Mouse (Mus musculus) kidney, postnatal 4 days (tissue): Measurements from ENCODE around the gene Mme.

Source experiments
- DNase-seq, 2 experiments: peaks; one replicate each; pipeline ENCODE4 v3.0.0; 2021; ENCODE audit warnings: mixed read lengths in 2 of 2

The Mme gene

GRCm38 (mm10) chr3:63351680-63352260, 110.4 kb downstream of the Mme start:
- DNase-seq = no peak

GRCm38 (mm10) chr3:63359512-63359911, 118.2 kb downstream of the Mme start:
- DNase-seq = no peak

- DNase-seq = peak; percentile 3 to 7
Measured at GRCm38 (mm10) chr3:63384989-63385388, 143.7 kb downstream of the Mme start.

DNA sequence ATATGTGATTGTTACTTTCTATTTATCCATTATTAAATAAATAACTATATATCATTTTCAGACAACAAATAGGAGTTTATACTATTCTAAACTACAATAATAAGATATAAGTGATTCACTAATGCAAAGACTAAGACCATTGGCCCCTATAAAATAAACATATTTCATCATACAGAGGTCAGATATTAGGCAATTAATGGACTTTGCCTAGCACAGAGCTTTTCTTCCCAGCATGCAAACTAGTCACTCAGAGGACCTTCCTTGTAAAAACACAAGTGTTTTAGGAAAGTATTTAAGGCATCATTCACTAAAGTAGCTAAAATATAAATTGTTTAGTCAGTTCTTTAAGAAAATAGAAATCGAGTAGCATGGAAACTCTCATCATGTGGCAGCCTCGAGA, 149.4 kb downstream of the Mme start:
- no peak for DNase-seq

GRCm38 (mm10) chr3:63391348-63391747, 150.0 kb downstream of the Mme start:
- DNase-seq = no peak

DNA sequence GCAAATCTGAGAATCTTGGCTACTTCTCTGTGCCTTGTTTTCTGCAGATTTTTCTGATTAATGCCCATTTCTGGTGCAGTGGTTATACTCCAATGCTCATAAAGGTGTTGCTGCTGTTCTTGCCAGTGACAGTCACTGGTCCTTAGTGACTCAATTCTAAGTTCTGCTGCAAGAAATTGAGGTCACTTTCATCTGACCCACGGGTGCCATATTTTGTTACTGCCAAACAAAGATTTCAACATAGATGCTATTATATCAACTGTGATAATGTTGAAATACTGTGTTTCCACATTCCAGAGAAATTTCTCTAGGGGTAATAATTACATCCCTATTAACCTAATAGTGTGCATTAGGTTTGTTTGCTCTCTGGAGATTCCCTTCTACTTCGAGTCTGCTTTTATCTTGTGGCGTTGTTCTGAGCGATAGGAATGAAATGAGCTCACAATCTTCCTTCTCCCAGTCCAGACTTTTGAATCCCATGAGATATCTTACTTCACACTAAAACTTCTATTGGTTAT, 153.1 kb downstream of the Mme start:
- DNase-seq = no peak

DNA sequence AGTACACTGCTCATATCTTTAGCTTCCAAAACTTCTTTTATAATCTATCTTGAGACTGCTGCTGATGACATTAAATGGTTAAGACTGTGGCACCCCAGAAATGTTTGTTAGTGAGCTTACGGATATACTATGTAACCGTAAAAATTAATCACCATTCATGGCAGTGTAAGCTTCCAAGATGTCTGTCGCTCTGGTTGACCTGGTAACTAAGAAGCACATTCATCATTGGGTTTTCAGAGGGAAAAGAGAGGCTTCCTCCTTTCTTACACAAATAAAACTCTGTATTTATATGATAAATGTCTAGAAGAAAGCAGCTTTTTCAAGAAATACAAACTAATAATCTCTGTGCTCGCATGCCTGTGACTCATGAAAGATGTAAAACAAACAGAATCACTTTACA, 156.8 kb downstream of the Mme start:
- no peak for DNase-seq

GRCm38 (mm10) chr3:63406438-63406837, 165.1 kb downstream of the Mme start:
- DNase-seq = no peak

GRCm38 (mm10) chr3:63411006-63411405, 169.7 kb downstream of the Mme start:
- DNase-seq = no peak

GRCm38 (mm10) chr3:63412220-63412937, 171.0 kb downstream of the Mme start:
- no peak for DNase-seq

- peak; percentile 4 to 18 for DNase-seq
Measured at GRCm38 (mm10) chr3:63413046-63413911, 171.9 kb downstream of the Mme start.

- no peak for DNase-seq
Measured at GRCm38 (mm10) chr3:63417284-63417683, 175.9 kb downstream of the Mme start.

- no peak for DNase-seq
Measured at GRCm38 (mm10) chr3:63417758-63418157, 176.4 kb downstream of the Mme start.

DNA sequence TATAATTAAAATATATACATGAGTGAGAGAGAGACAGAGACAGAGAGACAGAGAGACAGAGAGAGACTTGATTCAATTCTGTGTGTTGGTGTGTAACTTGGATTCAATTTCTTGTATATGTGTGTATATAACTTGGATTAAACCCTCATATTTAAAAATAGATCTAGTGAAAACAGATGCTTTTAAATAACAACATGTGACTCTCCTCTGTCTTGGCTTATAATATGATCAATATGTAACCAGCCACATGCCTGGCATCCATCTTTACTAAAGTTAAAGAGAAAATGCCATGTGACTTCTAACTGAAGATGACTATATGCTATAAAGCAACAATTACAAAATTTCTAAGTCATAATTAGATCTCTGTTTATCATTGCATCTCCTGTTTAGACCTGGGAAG, 182.2 kb downstream of the Mme start:
- no peak for DNase-seq
